Comparison of ENCODE assay signal across 18 mouse cellular contexts in the genomic region with DNA sequence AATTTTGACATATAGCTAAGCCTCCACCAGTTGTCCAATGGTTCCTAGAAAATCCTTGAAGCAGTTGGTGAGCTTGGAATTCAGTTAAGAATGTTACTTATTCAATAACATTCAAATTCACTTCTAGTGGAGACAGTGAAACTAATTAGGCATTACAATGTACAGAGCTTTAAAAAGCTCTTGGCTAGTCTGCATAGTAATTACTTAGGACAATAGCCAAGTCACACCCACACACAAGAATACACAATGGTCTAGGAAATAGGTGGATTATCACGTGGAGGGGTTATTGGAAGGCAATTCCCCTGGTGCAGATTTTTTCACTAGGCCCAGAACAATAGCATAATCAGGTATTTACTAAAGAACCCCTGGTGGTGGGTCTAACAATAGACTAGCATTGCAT. TPM values are rescaled to one million over a fixed set of nuclear protein-coding genes. Genes with fewer than 3 reads are reported as not detected.
DNase-seq lines count a peak whose midpoint lies in the region; ATAC-seq and TF ChIP-seq lines count a peak whose summit lies in the region.
"Not testable (repeated sequence)": the region's sequence is repeated elsewhere in the genome, so short reads cannot be mapped to it uniquely, and the experiment has no call there.
"Had no signal": no experiment of that assay in that cellular context is flagged by ENCODE, and none has a peak within 500 bp of the region (broad histone marks: within the 10 kb centered on the region; RNA-seq: fewer than 3 reads in every experiment).

No protein-coding gene starts in this region.

- not testable (repeated sequence) for H3K79me2 ChIP-seq in liver, adult 2 months (ENCODE audit: control insufficient read depth, insufficient read depth, low read length)

- not testable (repeated sequence) for H3K9me3 ChIP-seq in intestine, embryonic 15.5 days; intestine, embryonic 16.5 days (ENCODE audit: control insufficient read depth, low read length)

- not testable (repeated sequence) for TF ChIP-seq POLR2A in liver, adult 2 months (IDR thresholded peaks at IDR 0.05; ENCODE audit: extremely low read depth, insufficient read depth, low read length); small intestine, adult 2 months (IDR thresholded peaks at IDR 0.05; ENCODE audit: low read depth, low read length)

- H3K4me1 ChIP-seq in intestine, embryonic 15.5 days (replicated peaks); intestine, embryonic 16.5 days (ENCODE audit: control insufficient read depth, insufficient read depth, low read length); liver, adult 2 months (ENCODE audit: control insufficient read depth, insufficient read depth, low read length); small intestine, adult 2 months (ENCODE audit: control insufficient read depth, insufficient read depth, insufficient read length, low read length): not testable (repeated sequence)

- not testable (repeated sequence) for H3K27me3 ChIP-seq in intestine, embryonic 15.5 days (replicated peaks); intestine, embryonic 16.5 days (replicated peaks; ENCODE audit: control insufficient read depth, insufficient read depth, low read length); liver, adult 2 months (ENCODE audit: control insufficient read depth, insufficient read depth, low read length); small intestine, adult 2 months (ENCODE audit: control insufficient read depth, insufficient read depth, low read length)

- 71% methylated on average over 1 of the region's 1 CpGs for WGBS in intestine, embryonic 15.5 days
- 72% methylated on average over 1 of the region's 1 CpGs for WGBS in intestine, embryonic 16.5 days
- WGBS in liver, adult 2 months: 22% methylated on average over 1 of the region's 1 CpGs
- 25% methylated on average over 1 of the region's 1 CpGs for WGBS in small intestine, adult 2 months

- not testable (repeated sequence) for TF ChIP-seq CTCF in liver, adult 2 months (IDR thresholded peaks at IDR 0.05; ENCODE audit: low read depth, low read length); small intestine, adult 2 months (IDR thresholded peaks at IDR 0.05; ENCODE audit: extremely low read depth, insufficient read length, insufficient replicate concordance, low read depth, low read length)

- not testable (repeated sequence) for H3K9ac ChIP-seq in intestine, embryonic 15.5 days; intestine, embryonic 16.5 days (ENCODE audit: low read depth, low read length); liver, adult 2 months (ENCODE audit: low read depth, low read length)

- H3K27ac ChIP-seq in intestine, embryonic 15.5 days: peak overlapping the region; percentile 44; the same call in 1 of the 2 replicates
- peak overlapping the region; percentile 84; the same call in 1 of the 2 replicates for H3K27ac ChIP-seq in intestine, embryonic 16.5 days (ENCODE audit: low read length)
- not testable (repeated sequence) for H3K27ac ChIP-seq in liver, adult 2 months (replicated peaks; ENCODE audit: insufficient read depth, low read depth, low read length)
- peak overlapping the region; percentile 42; the same call in 1 of the 2 replicates for H3K27ac ChIP-seq in small intestine, adult 2 months (ENCODE audit: insufficient read depth, low read depth, low read length)

- DNase-seq in ES-CJ7 (ENCODE audit: low read depth, low spot score) (peak; percentile 63), R1 (ENCODE audit: low read depth, low spot score) (peak; percentile 87), ZHBTc4 (ENCODE audit: low read depth, low spot score) (peak; percentile 73)
- peak; percentile 43 for DNase-seq in liver, adult 2 months (ENCODE audit: extremely low read depth, low read depth, low spot score)

- H3K4me3 ChIP-seq in intestine, embryonic 15.5 days (replicated peaks); intestine, embryonic 16.5 days (ENCODE audit: low read length); liver, adult 2 months (ENCODE audit: insufficient read depth, low read depth, low read length); small intestine, adult 2 months (ENCODE audit: low read depth, low read length): not testable (repeated sequence)

- ATAC-seq in intestine, embryonic 15.5 days; intestine, embryonic 16.5 days: not testable (repeated sequence)

- H3K36me3 ChIP-seq in intestine, embryonic 15.5 days; intestine, embryonic 16.5 days (ENCODE audit: control insufficient read depth, insufficient read depth, low read length); liver, adult 2 months (ENCODE audit: control insufficient read depth, insufficient read depth, low read length); small intestine, adult 2 months (ENCODE audit: control insufficient read depth, insufficient read depth, low read length): not testable (repeated sequence)

- H3K4me2 ChIP-seq in intestine, embryonic 15.5 days (replicated peaks); intestine, embryonic 16.5 days (ENCODE audit: low read depth, low read length): not testable (repeated sequence)

RNA-seq across cellular contexts. Expression of gene Cyp2c68, which starts 3.5 kb away (rescaled TPM):
- 63.1 and 63.6 TPM in 2 replicates for polyA plus RNA-seq in intestine, embryonic 15.5 days (2015; fragmentation: Nextera tagmentation; extraction: Ambion mirVana)
- polyA plus RNA-seq in intestine, embryonic 16.5 days (2015; fragmentation: Nextera tagmentation; extraction: Ambion mirVana): 101 and 111 TPM in 2 replicates
- 643 and 696 TPM in 2 replicates for total RNA-seq in liver, adult 2 months (2014; rRNA removed)
- 243 and 307 TPM in 2 replicates for polyA plus RNA-seq in liver, adult 2 months (2012; rRNA removed)
- polyA plus RNA-seq in small intestine, adult 2 months (2012; rRNA removed): 22.4 and 24.5 TPM in 2 replicates
- total RNA-seq: adrenal gland, adult 18-20 months; adrenal gland, postnatal 25 days; ES-E14; G1E; MEL had no signal
- polyA plus RNA-seq: activated CD4-positive, CD25-positive, alpha-beta regulatory T cell, adult 4 months; brain, embryonic 14.5 days; C2C12; CD4-positive, CD25-positive, alpha-beta regulatory T cell, adult 4 months; cerebellum, adult 2 months; G1E; Patski had no signal
